Mouse (Mus musculus) T-helper 1 cell (primary cell): ENCODE measurements around the gene Mbnl1.

Experiments
- in situ Hi-C: fragments of 300-600 bp; cut with MboI, MseI; formaldehyde crosslinking; loops from one replicate; pipeline ENCODE4 v1.15.1; 2025; ENCODE audit warnings: high pct_unique_total_duplicates

Mbnl1 gene

DNA sequence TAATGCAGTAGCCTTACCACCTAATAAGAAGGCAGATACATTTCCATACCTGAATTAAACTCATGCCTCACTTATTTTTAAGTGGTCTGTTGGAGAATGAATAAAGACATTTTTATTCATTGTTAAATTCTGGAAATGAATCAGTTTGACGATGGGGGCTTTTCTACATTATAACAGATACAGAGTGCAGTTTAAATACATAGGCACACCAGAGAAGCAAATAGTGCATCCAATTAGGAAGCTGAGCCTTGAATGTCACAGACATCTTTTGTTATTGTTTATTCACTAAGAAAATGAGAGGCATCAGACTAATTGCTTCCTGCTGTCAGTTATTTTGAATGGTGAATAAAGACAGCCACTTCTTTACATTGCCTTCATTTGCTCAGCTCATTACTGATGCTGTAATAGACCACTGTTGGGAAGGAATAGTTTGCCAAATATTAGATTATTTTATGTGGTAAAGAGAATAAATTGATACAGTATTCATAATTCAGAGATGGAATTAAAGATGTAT lies 95.6 kb downstream of the Mbnl1 start:
- in situ Hi-C loops = no loop called here

DNA sequence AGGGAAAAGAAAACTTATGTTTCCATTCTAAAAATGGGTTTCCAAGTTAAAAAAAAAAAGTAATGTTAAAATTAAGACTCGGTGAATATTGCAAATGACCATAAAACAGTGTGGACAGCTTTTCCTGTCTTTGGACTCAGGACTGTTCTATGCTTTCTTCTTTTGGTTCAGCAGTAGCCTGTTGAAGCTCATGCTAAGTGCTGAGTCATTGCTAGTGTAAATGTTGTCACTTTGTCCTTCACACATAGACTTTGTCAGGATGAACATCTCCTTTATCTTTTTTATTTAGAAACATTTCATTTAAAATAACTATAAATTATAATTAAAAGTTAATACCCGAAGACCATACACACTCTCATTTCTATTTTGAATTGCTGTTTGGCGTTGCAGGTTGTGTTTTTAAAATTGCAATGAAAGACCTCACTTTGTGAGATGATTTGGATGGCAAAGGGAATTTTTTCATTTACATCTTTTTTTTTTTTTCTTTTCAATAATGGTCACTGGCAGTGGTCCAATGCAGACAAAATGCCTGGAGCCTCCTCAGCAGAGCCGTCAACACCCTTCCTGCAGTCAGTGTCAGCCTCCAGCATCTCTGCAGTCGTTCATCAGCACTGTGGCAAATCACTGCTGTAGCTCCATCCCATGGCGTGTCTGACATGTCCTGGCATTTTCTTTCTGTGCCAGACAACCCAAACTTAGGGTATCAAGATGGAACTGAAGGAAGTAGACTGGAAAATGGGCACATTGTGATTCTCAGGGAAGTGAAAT lies 96.4 kb downstream of the Mbnl1 start:
- in situ Hi-C loops = no loop called here

DNA sequence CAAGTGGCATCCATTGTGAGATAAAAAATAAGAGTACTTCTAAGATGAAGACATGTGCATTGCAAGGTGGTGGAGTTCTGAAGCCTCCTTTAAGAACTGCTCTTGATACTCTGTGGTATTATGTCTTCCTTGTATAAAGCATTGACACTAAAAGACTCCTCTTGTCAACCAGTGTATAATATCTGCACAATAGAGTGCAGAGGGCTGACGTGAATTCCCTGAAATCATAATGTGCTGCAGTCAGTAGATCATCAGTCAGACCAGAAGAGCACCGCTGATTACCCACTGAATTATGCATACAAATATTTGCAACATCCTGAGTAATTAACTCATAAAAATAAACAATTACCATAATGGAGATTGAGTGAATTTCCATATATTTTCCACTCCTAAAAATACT lies 97.2 kb downstream of the Mbnl1 start:
- in situ Hi-C loops = no loop called here

DNA sequence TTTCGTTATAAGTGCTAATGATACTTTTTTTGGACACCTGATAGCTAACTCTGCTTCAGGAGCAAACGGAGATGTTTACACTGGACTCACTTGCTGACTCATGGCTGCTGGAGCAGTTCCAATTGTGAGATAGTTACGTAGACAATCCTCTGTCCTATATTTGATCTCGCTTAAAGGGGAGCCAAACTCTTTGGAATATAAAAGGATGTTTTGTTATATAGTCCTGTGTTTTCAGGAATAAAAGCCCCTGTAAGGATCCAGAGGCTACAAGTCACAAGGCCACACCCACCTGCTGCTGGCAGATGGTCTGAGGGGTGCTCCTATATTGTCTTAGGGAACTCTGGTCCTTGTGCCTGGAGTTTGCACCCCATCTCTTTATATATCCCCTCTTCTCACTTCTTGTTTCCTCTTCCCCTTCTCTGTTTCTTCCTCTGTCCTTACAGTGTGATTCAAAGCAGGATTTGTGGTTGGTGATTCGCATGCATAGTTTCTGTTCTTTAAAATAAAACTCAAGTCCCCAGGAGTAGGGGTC lies 97.9 kb downstream of the Mbnl1 start:
- in situ Hi-C loops = no loop called here

DNA sequence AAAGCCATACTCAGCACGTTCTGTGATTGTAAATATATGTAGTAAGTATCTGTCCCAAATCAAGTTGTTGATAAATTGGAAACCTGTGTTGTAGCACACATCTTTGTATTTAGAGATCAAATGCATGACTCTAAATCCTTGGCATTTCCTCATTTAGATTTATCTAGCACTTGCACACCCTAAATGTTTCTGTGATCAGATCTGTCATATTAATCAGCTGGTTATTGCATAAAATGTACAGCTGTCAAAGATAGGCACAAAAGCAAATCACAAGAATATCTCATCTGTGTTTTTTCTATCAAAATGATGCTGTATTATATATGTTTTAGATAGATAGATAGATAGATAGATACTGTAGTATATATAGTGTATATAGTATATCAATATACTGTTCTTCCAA lies 98.9 kb downstream of the Mbnl1 start:
- in situ Hi-C loops = no loop called here

DNA sequence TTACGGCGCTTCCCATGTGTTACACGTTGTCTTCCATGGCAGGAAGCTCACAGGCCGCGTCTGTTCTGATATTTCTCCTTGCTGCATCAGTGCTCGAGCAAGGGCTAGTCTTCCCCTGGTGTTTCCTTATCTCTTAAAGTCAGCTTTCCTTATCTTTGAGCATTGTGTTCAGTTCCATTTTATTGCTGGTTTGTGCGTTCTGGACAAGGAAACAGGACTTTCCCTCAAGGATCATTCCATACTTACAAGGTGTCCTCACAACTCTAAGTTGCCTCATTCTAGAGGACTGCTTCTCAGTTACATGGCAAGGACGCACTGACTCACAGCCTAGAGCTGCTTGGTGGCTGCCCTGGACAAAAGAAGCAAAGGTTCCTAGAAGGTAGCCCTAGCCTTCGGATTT lies 101.6 kb downstream of the Mbnl1 start:
- in situ Hi-C loops = no loop called here

DNA sequence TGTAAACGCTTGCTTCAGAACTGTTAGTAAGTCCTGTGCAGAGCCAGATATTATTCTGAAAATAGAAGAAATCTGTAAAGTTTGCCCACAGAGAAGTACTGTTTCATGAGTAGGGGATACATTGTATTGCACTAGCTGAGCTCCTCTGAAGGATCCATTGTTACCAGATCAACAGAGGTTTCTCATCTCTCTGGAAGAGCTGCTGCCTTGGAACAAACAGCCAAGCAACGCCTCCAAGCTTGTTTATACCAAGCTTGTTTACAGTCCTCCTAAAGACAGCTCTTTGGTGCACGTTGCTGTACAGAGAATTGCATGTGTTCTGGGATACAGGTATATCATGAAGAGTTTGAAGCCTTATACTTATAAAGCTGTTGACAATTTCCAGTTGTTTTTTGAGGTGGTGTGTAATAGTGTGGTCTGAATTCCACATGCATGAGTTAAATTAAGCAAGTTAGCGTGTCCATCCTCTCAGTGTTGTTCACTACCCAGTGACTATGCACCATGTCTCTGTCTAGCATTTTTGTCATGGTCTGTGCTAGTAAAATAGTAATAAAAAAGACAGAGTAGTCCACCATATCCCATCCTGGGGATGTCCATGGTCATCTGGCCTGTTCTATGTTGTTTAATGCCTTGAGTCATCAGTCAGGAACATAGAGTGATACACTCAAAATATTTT lies 102.4 kb downstream of the Mbnl1 start:
- in situ Hi-C loops = no loop called here

DNA sequence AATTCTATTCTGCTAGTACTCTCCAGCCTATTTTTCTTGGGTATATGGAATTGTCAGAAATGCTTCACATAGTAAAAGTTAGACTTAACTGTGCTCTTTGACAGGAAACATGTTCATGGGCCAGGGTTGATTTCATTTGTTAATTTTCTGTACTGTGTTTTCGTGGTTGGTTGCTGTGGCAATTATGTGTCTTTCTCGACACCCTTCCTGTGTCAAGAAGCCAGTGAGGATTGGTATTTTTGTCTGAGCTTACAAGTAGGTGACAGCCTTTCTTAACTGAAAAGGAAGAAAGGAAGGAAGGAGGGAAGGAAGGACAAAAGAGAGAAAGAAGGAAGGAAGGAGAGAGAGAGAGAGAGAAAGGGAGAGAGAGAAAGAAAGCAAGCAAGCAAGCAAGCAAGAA lies 103.3 kb downstream of the Mbnl1 start:
- in situ Hi-C loops = no loop called here

DNA sequence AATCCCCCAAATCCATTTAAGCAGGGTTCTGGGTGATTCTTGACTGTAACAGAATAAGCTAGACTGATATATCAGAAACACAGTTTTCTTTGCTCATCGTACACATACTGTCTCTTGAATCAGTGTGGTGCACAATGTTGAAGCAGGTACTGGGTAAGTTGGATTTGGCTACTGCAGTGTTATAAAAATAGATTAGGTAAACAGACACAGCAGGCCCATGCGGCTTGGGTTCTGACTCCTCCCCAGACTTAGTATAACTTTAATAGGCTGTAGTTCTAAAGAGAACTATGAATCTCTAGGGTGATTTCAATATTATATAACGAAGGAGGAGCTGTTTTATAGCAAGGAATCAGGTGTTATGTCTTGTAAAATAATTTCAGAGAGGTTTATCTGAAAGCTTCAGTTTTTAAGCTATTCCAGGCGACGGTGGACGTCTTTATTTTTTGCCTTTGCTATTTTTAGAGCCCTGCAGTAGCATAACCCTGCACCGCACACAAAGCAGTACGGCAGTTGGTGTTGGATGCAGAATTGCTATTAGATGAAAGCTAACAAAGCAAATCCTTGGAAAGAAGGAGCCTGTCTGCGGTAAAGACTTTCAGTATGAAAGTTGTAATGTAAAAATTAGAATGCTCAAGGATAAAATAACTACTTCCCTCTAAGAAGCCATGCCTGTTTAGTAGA lies 103.9 kb downstream of the Mbnl1 start:
- in situ Hi-C loops = no loop called here

DNA sequence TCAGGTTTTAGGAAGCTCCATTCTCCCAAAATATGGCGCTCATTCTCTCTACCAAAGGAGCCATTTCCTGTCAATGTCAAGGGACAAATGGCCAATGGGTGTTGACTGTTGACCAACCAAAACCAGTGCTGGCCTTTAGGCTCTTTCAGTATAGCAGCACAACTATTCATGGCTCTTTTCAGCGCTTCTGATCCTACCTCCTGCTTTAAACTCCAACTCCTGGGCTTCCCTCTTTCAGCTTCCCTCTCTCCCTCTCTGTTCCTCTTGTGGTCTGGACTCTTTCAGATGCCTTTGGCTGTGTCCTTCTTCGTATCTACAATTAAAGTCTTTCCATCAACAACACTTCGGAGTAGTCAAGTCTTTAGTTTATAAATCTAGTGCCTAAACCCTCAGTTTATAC lies 107.2 kb downstream of the Mbnl1 start:
- in situ Hi-C loops = no loop called here

DNA sequence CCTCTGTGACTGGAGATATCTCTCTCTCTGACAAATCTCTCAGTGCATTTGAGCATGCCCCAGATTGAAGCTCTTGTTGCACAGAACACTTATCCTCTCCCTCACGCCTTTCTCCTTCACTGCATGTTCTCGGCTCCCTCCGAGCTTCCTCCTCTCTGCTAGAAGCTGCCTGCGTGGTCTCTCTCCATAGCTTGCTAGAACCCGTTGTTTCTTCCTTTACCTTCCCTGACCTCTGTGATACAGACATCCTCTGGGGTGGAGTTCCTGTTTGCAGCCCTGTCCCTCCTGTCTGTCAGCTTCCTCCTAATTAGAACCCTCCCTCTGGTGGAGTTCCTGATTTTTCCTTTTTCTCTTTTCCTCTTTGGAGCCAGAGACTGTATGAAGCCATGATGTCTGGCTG lies 108.1 kb downstream of the Mbnl1 start:
- in situ Hi-C loops = no loop called here

DNA sequence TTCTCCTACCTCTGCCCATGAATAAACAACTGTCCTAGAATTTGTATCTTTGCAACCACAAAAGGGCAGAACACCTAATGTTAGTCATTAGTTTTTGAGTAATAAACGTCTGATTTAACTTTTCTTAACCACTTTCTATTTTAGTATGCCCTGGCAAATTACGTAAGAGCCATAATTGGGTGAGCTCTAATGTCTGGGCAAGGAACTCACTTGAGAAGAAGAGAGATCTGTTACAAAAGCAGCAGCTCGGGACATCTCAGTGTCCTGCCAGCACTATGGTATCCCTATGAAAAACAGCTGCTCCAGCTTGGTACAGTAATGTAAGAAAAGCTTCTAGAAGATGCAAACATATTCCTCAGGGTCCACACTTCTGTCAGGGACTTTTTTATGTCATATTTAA lies 109.5 kb downstream of the Mbnl1 start:
- in situ Hi-C loops = no loop called here

DNA sequence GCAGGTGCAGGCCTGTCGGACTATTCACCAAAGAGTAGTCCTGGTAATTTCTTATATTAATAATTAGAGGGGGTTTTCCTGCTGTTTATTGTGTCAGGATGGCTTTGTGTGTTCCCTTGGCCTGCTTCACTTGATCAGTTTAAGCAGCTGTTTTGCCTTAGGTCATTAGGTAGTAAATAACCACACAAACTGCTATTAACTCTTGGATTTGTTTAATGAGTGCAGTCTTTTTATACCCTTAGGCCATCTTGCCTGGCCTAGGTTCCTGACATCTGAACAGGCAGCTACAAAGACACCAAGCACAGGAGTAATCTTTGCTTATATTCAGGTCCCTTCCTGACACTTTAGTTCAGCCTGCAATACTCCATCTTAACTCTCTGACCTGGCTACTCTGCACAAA lies 110.0 kb downstream of the Mbnl1 start:
- in situ Hi-C loops = no loop called here

DNA sequence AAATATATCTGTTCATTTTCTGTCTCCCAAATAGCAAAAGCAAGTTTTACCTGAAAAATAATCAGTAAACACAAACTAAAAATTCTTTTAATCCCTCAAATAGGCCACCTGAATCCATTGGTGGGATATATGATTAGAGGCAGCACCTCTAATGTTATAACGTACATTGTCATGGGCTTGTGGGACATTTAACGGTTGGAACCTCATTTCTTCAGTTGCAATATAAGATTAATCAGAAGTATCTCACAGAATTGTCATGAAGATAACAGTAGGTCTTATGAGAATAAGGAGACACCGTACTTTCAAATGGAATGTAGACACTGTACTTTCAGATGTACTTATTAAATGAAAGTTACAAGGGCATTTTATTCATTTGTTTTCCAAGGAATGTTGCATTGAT lies 112.1 kb downstream of the Mbnl1 start:
- in situ Hi-C loops = no loop called here

DNA sequence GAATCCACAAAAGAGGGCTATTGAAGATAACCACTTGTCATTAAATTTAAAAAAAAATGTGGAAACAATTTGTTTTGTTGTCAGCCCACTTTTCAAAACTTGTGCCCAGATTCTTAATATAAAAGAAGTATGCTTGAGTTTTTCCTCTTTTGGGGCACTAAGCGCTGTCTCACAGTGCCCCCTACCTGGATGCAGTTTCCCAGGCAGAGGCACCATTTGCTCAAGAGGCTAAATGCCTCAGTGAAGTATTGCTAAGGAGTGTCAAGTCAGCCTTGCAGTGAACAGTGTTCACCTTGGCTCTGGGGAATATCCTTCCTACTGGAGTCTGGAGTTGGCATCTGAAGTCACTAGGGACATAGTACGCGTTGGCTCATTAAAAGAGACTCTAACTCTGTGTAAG lies 113.4 kb downstream of the Mbnl1 start:
- in situ Hi-C loops = no loop called here

DNA sequence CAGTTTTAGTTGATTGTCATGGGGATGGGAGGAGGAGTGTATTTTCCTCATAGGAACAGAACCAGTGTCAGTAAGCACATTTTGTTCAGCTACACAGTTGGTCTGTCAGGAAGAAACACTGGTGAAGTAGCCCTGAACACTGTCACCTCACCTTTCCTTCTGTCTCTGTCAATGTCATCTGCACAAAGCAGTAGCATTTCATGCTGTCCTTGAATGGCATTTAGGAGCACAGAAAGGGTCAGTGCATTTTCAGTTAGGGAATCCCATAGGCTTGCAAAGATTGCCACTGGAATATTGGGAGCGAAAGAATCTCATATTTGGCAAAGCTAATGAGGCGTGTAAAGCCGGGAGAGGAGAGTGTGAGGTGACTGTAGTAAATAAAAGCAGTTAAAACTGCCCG lies 114.5 kb downstream of the Mbnl1 start:
- in situ Hi-C loops = no loop called here

DNA sequence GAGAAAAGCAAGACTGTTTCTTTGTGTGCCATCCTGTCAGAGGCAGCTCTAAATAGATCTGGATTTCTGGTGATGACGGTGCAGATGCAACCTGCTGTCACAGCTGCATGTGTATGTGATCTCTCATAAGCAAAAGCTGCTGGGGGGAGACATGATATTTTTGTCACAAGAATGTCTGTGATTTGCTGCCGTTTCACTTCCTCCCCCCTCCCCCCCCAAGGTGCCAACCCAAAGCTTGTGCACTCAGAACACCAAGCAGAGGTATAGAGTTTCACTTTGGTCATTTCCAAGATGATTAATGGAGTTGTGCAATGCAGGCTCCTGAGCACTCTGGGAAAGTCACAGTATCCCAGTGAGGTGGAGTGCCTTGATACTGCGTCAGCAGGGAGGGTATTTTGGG lies 116.7 kb downstream of the Mbnl1 start:
- in situ Hi-C loops = no loop called here

DNA sequence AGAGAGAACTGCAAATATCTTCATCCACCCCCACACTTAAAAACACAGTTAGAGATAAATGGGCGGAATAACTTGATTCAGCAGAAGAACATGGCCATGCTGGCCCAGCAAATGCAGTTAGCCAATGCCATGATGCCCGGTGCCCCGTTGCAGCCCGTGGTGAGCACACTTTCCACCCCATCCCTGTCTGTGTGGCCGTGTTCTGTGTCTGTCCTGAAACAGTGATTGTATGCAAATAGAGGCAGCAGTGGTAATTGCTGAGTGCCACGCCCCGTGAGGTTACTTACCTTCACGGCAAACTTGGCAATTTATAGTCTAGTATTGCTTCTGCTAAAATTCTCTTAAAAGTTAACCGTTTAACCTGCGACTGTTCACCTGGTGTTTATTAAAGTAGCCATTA lies 123.0 kb downstream of the Mbnl1 start:
- in situ Hi-C loops = loop anchor here (5.0 kb wide), 1 partner anchor 63 kb away; no protein-coding TSS in a partner anchor

DNA sequence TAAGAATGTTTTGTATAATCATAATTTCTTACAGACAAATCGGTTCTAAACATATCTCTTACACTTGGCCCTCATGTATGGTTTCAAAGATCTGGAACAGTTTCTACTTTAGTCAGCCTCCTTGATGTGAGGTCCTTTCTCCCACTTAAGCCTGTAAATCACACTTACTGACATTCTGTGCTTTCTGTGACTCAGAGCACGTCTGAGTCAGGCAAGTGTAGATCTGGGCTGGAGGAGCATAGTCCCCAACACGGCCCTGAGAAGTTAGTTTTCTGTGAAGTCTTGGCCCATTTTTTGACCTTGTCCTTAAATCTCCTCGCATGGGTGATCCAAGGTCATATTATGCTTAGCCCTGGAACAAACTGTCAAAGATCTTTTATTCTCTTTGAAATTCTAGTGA lies 124.4 kb downstream of the Mbnl1 start:
- in situ Hi-C loops = loop anchor here (5.0 kb wide), 1 partner anchor 65 kb away; no protein-coding TSS in a partner anchor

DNA sequence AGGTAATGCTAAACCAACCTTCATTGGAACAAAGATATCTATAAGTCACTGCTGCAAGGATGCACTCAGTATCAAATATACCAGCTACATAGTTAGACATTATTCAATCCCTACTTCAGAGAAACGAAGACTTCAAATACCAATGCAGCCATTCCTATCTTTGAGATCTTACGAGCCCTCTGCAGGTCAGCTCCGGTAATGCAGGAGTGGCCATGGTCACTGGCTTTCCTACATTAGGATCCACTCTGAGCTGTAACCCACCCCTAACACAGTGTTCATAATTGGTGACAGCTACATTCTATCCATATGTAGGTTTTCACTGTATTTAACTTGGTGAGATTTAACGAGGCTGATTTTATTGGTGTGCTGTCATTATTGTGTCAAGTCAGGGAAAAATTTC lies 129.1 kb downstream of the Mbnl1 start:
- in situ Hi-C loops = loop anchor here (10.0 kb wide), 2 partner anchors 87 to 477 kb away; no protein-coding TSS in a partner anchor

DNA sequence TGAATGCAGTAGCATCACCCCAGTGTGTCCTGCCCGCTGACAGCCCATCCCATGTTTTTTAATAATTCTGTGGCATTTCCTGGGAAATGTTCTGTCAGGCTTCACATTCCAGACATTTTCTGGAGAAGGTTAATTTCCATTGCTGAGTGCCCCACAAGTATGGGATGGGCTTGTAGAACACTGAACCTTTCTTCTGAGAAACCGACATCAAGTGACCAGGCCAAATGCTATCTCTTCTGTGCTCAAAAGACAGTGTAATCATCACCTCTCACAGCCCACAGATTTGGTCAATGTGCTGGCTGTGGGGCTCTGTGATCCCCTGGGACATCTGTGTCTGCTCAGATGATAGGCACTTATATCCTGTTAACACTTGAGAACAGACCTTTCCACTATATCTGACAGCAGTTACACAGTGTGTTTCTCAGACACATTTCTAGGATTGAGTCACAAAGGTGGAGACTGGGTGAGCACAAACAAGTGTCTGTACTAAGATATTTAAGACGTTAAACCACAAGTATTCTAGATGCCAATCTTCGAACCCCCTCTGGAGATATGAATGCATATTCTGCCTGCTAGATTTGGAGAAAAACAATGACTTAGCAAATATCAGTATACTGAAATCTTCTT lies 130.4 kb downstream of the Mbnl1 start:
- in situ Hi-C loops = loop anchor here (10.0 kb wide), 2 partner anchors 88 to 478 kb away; no protein-coding TSS in a partner anchor

DNA sequence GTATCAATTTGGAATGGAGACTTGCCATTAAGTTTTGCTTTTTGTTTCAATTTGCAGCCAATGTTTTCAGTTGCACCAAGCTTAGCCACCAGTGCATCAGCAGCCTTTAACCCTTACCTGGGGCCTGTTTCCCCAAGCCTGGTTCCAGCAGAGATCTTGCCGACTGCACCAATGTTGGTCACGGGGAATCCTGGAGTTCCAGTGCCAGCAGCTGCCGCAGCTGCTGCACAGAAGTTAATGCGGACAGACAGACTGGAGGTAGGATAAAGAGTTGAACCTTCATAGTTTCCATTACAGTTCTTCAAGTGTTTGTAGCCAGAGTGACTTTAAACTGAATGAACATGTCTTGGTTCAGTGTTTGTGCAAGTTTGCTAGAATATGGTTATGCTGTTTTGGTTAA lies 131.0 kb downstream of the Mbnl1 start:
- in situ Hi-C loops = loop anchor here (10.0 kb wide), 2 partner anchors 89 to 479 kb away; no protein-coding TSS in a partner anchor
